Mouse (Mus musculus): ENCODE measurements around the gene Morc2a. TPM values are rescaled to one million over a fixed set of nuclear protein-coding genes. Genes with fewer than 3 reads are reported as not detected.

Morc2a gene
- polyA plus RNA-seq, 1 experiment from 2014 or later = 18.1 TPM

- H3K4me2 ChIP-seq (ENCODE audit: low read depth, low read length) = peak overlapping the region; percentile 82
- H3K9me3 ChIP-seq (replicated peaks; ENCODE audit: control insufficient read depth, low read length) = 0 out of 2 replicates have a peak, but pooled peaks cover 5% of the 10 kb centered on the region
- WGBS = 71% methylated on average over 5 of the region's 5 CpGs
- peaks cover 26% of the 10 kb centered on the region for H3K36me3 ChIP-seq (ENCODE audit: control insufficient read depth, insufficient read depth)
- peaks cover 22% of the 10 kb centered on the region for H3K4me1 ChIP-seq (ENCODE audit: control insufficient read depth, insufficient read depth, low read length)
- H3K9ac ChIP-seq (ENCODE audit: low read length) = peak overlapping the region; percentile 100
- peak overlapping the region; percentile 92; the same call in 1 of the 2 replicates for H3K27ac ChIP-seq (ENCODE audit: low read length)
- no peaks in the 10 kb centered on the region for H3K27me3 ChIP-seq (ENCODE audit: control insufficient read depth, insufficient read depth, low read length)
- peak overlapping the region; percentile 99 for H3K4me3 ChIP-seq (ENCODE audit: low read length)
- ATAC-seq (replicated peaks; ENCODE audit: extremely low read depth, insufficient read depth, low FRiP score) = no peak
Observed at GRCm38 (mm10) chr11:3647688-3648087, 1.3 kb upstream of the Morc2a start.

- 1% methylated on average over 59 of the region's 62 CpGs for WGBS
- Histone ChIP-seq H3K4me2 (ENCODE audit: low read depth, low read length) (peak overlapping the region; percentile 82), H3K36me3 (ENCODE audit: control insufficient read depth, insufficient read depth) (peaks cover 23% of the 10 kb centered on the region)
Observed at GRCm38 (mm10) chr11:3648305-3648963, 557 bp upstream of the Morc2a start.

GRCm38 (mm10) chr11:3650141-3650540 lies 1.1 kb downstream of the Morc2a start:
- no peak for ATAC-seq (replicated peaks; ENCODE audit: extremely low read depth, insufficient read depth, low FRiP score)
- H3K36me3 ChIP-seq (ENCODE audit: control insufficient read depth, insufficient read depth) = peaks cover 15% of the 10 kb centered on the region
- peak overlapping the region; percentile 78 for H3K9ac ChIP-seq (ENCODE audit: low read length)
- no peak overlapping the region for H3K27ac ChIP-seq (ENCODE audit: low read length)
- peaks cover 22% of the 10 kb centered on the region for H3K4me1 ChIP-seq (ENCODE audit: control insufficient read depth, insufficient read depth, low read length)
- H3K9me3 ChIP-seq (replicated peaks; ENCODE audit: control insufficient read depth, low read length) = 0 out of 2 replicates have a peak, but pooled peaks cover 2% of the 10 kb centered on the region
- H3K4me3 ChIP-seq (ENCODE audit: low read length) = peak overlapping the region; percentile 99
- H3K27me3 ChIP-seq (ENCODE audit: control insufficient read depth, insufficient read depth, low read length) = no peaks in the 10 kb centered on the region
- 89% methylated on average over 6 of the region's 6 CpGs for WGBS
- H3K4me2 ChIP-seq (ENCODE audit: low read depth, low read length) = peak overlapping the region; percentile 79

More at GRCm38 (mm10) chr11:3648305-3648963, 557 bp upstream of the Morc2a start:
- peak; percentile 59 for ATAC-seq (replicated peaks; ENCODE audit: extremely low read depth, insufficient read depth, low FRiP score)
- H3K4me1 ChIP-seq (ENCODE audit: control insufficient read depth, insufficient read depth, low read length) = peaks cover 22% of the 10 kb centered on the region
- no peaks in the 10 kb centered on the region for H3K27me3 ChIP-seq (ENCODE audit: control insufficient read depth, insufficient read depth, low read length)
- H3K9me3 ChIP-seq (replicated peaks; ENCODE audit: control insufficient read depth, low read length) = 0 out of 2 replicates have a peak, but pooled peaks cover 5% of the 10 kb centered on the region
- H3K27ac ChIP-seq (ENCODE audit: low read length) = peak overlapping the region; percentile 92
- H3K9ac ChIP-seq (ENCODE audit: low read length) = peak overlapping the region; percentile 100
- H3K4me3 ChIP-seq (ENCODE audit: low read length) = peak overlapping the region; percentile 99

- WGBS = 91% methylated on average over 2 of the region's 2 CpGs
- peaks cover 16% of the 10 kb centered on the region for H3K36me3 ChIP-seq (ENCODE audit: control insufficient read depth, insufficient read depth)
- no peak for ATAC-seq (replicated peaks; ENCODE audit: extremely low read depth, insufficient read depth, low FRiP score)
- H3K4me2 ChIP-seq (ENCODE audit: low read depth, low read length) = no peak overlapping the region
- H3K4me1 ChIP-seq (ENCODE audit: control insufficient read depth, insufficient read depth, low read length) = no peaks in the 10 kb centered on the region
- no peaks in the 10 kb centered on the region for H3K27me3 ChIP-seq (ENCODE audit: control insufficient read depth, insufficient read depth, low read length)
- no peaks in the 10 kb centered on the region for H3K9me3 ChIP-seq (replicated peaks; ENCODE audit: control insufficient read depth, low read length)
- H3K9ac ChIP-seq (ENCODE audit: low read length) = no peak overlapping the region
- no peak overlapping the region for H3K27ac ChIP-seq (ENCODE audit: low read length)
- H3K4me3 ChIP-seq (ENCODE audit: low read length) = no peak overlapping the region
Observed at GRCm38 (mm10) chr11:3661964-3662363, 13.0 kb downstream of the Morc2a start.

GRCm38 (mm10) chr11:3667506-3667905 lies 18.5 kb downstream of the Morc2a start:
- Histone ChIP-seq H3K4me1 (ENCODE audit: control insufficient read depth, insufficient read depth, low read length) (no peaks in the 10 kb centered on the region), H3K4me3 (ENCODE audit: low read length) (no peak overlapping the region), H3K9ac (ENCODE audit: low read length) (no peak overlapping the region), H3K4me2 (ENCODE audit: low read depth, low read length) (no peak overlapping the region), H3K27ac (ENCODE audit: low read length) (no peak overlapping the region), H3K27me3 (ENCODE audit: control insufficient read depth, insufficient read depth, low read length) (no peaks in the 10 kb centered on the region), H3K9me3 (replicated peaks; ENCODE audit: control insufficient read depth, low read length) (no peaks in the 10 kb centered on the region), H3K36me3 (ENCODE audit: control insufficient read depth, insufficient read depth) (peaks cover 45% of the 10 kb centered on the region)
- WGBS = 89% methylated on average over 3 of the region's 3 CpGs
- ATAC-seq (replicated peaks; ENCODE audit: extremely low read depth, insufficient read depth, low FRiP score) = no peak

DNA sequence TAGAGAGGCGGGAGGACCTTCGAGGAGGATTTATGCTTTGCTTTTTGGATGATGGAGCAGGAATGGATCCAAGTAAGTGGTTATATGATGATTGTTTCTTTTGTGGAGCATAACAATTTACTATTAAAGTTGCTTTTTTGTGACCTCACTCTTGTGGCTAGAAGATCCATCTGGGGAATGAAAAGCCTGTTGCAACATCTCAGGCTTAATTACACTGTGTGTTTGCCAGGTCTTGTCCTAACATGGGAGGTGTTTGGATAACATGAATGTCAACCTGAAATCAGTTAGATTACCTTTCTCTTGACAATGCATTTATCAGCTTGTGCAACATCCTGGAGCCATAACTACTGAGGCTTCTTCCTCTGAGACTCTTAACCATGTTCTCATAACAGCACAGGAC lies 19.8 kb downstream of the Morc2a start:
- H3K9me3 ChIP-seq (replicated peaks; ENCODE audit: control insufficient read depth, low read length) = no peaks in the 10 kb centered on the region
- H3K36me3 ChIP-seq (ENCODE audit: control insufficient read depth, insufficient read depth) = peaks cover 54% of the 10 kb centered on the region
- no peak for ATAC-seq (replicated peaks; ENCODE audit: extremely low read depth, insufficient read depth, low FRiP score)
- WGBS = 94% methylated on average over 2 of the region's 2 CpGs
- no peak overlapping the region for H3K4me2 ChIP-seq (ENCODE audit: low read depth, low read length)
- no peak overlapping the region for H3K27ac ChIP-seq (ENCODE audit: low read length)
- H3K4me3 ChIP-seq (ENCODE audit: low read length) = no peak overlapping the region
- no peaks in the 10 kb centered on the region for H3K27me3 ChIP-seq (ENCODE audit: control insufficient read depth, insufficient read depth, low read length)
- no peak overlapping the region for H3K9ac ChIP-seq (ENCODE audit: low read length)
- no peaks in the 10 kb centered on the region for H3K4me1 ChIP-seq (ENCODE audit: control insufficient read depth, insufficient read depth, low read length)

- H3K27me3 ChIP-seq (ENCODE audit: control insufficient read depth, insufficient read depth, low read length) = no peaks in the 10 kb centered on the region
- no peak overlapping the region for H3K9ac ChIP-seq (ENCODE audit: low read length)
- no peaks in the 10 kb centered on the region for H3K4me1 ChIP-seq (ENCODE audit: control insufficient read depth, insufficient read depth, low read length)
- no peak overlapping the region for H3K4me2 ChIP-seq (ENCODE audit: low read depth, low read length)
- H3K4me3 ChIP-seq (ENCODE audit: low read length) = no peak overlapping the region
- H3K27ac ChIP-seq (ENCODE audit: low read length) = no peak overlapping the region
- peaks cover 55% of the 10 kb centered on the region for H3K36me3 ChIP-seq (ENCODE audit: control insufficient read depth, insufficient read depth)
- ATAC-seq (replicated peaks; ENCODE audit: extremely low read depth, insufficient read depth, low FRiP score) = no peak
- H3K9me3 ChIP-seq (replicated peaks; ENCODE audit: control insufficient read depth, low read length) = no peaks in the 10 kb centered on the region
Observed at GRCm38 (mm10) chr11:3669849-3670248, 20.9 kb downstream of the Morc2a start.

- H3K9ac ChIP-seq (ENCODE audit: low read length) = no peak overlapping the region
- no peaks in the 10 kb centered on the region for H3K27me3 ChIP-seq (ENCODE audit: control insufficient read depth, insufficient read depth, low read length)
- no peaks in the 10 kb centered on the region for H3K4me1 ChIP-seq (ENCODE audit: control insufficient read depth, insufficient read depth, low read length)
- WGBS = 95% methylated on average over 1 of the region's 1 CpGs
- no peak overlapping the region for H3K4me3 ChIP-seq (ENCODE audit: low read length)
- no peak overlapping the region for H3K27ac ChIP-seq (ENCODE audit: low read length)
- H3K36me3 ChIP-seq (ENCODE audit: control insufficient read depth, insufficient read depth) = peaks cover 58% of the 10 kb centered on the region
- no peaks in the 10 kb centered on the region for H3K9me3 ChIP-seq (replicated peaks; ENCODE audit: control insufficient read depth, low read length)
- no peak for ATAC-seq (replicated peaks; ENCODE audit: extremely low read depth, insufficient read depth, low FRiP score)
- H3K4me2 ChIP-seq (ENCODE audit: low read depth, low read length) = no peak overlapping the region
Observed at GRCm38 (mm10) chr11:3671000-3671628, 22.1 kb downstream of the Morc2a start.

DNA sequence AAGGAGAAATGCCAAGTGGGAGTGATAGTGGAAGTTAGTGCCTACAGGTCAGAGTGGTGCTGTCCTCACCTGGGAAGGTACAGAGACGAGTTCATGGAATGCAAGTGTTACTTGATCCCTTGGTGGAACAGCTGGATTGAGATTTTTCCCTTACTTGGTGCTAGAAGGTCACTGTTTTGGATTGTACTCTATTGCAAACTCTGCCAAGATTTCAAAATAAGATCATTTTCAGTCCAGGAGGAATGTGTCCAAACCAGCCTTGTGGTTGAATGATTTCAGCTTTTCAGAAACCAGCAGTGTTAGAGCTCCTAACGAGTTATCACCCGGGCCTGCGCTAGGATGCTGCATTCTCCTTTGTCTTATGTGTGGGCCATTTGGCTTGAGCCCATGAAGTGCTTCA lies 25.6 kb downstream of the Morc2a start:
- Histone ChIP-seq H3K4me3 (ENCODE audit: low read length) (no peak overlapping the region), H3K9ac (ENCODE audit: low read length) (no peak overlapping the region), H3K9me3 (replicated peaks; ENCODE audit: control insufficient read depth, low read length) (no peaks in the 10 kb centered on the region), H3K4me2 (ENCODE audit: low read depth, low read length) (no peak overlapping the region), H3K36me3 (ENCODE audit: control insufficient read depth, insufficient read depth) (peaks cover 72% of the 10 kb centered on the region), H3K27ac (ENCODE audit: low read length) (no peak overlapping the region), H3K4me1 (ENCODE audit: control insufficient read depth, insufficient read depth, low read length) (no peaks in the 10 kb centered on the region), H3K27me3 (ENCODE audit: control insufficient read depth, insufficient read depth, low read length) (no peaks in the 10 kb centered on the region)
- WGBS = 77% methylated on average over 4 of the region's 4 CpGs
- no peak for ATAC-seq (replicated peaks; ENCODE audit: extremely low read depth, insufficient read depth, low FRiP score)
